Mouse (Mus musculus) lung, postnatal 0 days (tissue): ENCODE measurements around the gene Car12.

Source experiments
- CTCF ChIP-seq: IDR thresholded peaks from 2 replicates; pipeline ENCODE4 v1.5.1; 2016; ENCODE audit warnings: antibody characterized with exemption, mild to moderate bottlenecking
- EP300 ChIP-seq: IDR thresholded peaks from 2 replicates; pipeline ENCODE4 v1.6.1; 2016; ENCODE audit warnings: antibody characterized with exemption, mild to moderate bottlenecking, control low read depth

DNA sequence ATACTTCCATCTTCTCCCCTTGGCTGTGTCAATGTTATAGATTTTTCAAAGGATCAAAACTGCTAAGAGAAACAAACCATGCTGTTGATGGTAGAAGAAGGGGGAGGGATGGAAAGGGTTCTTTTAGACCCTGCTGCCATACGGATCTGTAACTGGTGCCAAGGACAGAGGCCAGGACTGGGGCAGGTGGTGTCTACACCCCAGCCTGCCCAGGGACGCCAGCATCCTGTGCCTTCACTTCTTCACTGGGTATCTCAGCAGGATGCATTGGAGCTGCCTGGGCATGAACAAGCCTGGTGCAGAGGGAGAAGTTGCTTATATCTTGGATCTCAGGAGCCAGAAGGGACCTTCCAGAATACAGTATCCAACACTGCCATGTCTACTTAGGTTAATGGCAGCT lies 31.0 kb downstream of the Car12 start:
- no peak for TF ChIP-seq EP300
- TF ChIP-seq CTCF = no peak
